Mouse (Mus musculus) myocyte (in vitro differentiated cells): Measurements from ENCODE around the gene Hhip. TPM values are rescaled to one million over a fixed set of nuclear protein-coding genes. Genes with fewer than 3 reads are reported as not detected.

ENCODE experiments used
- H3K27me3 ChIP-seq: one replicate; pipeline ENCODE4 v1.6.1; 2011; ENCODE audit not compliant: control insufficient read depth, insufficient read depth, insufficient read length
- H3K36me3 ChIP-seq: one replicate; pipeline ENCODE4 v1.6.1; 2011; ENCODE audit not compliant: control insufficient read depth, insufficient read depth
- H3K4me2 ChIP-seq: one replicate; pipeline ENCODE4 v1.6.1; 2011; ENCODE audit warnings: low read depth, control low read depth
- H3K4me3 ChIP-seq: one replicate; pipeline ENCODE4 v1.5.1; 2011; ENCODE audit warnings: mild to moderate bottlenecking, control low read depth, moderate library complexity
- H3K79me2 ChIP-seq: one replicate; pipeline ENCODE4 v1.6.1; 2011; ENCODE audit not compliant: control insufficient read depth, insufficient read depth
- H3ac ChIP-seq: one replicate; pipeline ENCODE4 v1.6.1; 2011; ENCODE audit not compliant: control insufficient read depth, insufficient read length
- CEBPB ChIP-seq: IDR thresholded peaks from 2 replicates; pipeline ENCODE4 v1.6.1; 2011; ENCODE audit warnings: mild to moderate bottlenecking, moderate library complexity; ENCODE audit not compliant: poor library complexity, insufficient read depth, severe bottlenecking
- E2F4 ChIP-seq: IDR thresholded peaks from one replicate; pipeline ENCODE4 v1.6.1; 2011; ENCODE audit warnings: mild to moderate bottlenecking, control low read depth, moderate library complexity; ENCODE audit not compliant: insufficient read depth
- MAX ChIP-seq: IDR thresholded peaks from one replicate; pipeline ENCODE4 v1.6.1; 2011; ENCODE audit warnings: low read depth, mild to moderate bottlenecking, control low read depth
- MYOD1 ChIP-seq, 3 experiments: IDR thresholded peaks; one replicate each; pipeline ENCODE4 v1.6.1; 2011; ENCODE audit warnings: control low read depth in 2 of 3, low read depth in 2 of 3, mild to moderate bottlenecking in 2 of 3, moderate library complexity in 1 of 3; ENCODE audit not compliant: insufficient read length in 2 of 3, control insufficient read depth in 1 of 3
- MYOG ChIP-seq, 3 experiments: IDR thresholded peaks; one replicate each; pipeline ENCODE4 v1.6.1; 2011; ENCODE audit warnings: control low read depth in 2 of 3, low read depth in 2 of 3, mild to moderate bottlenecking in 2 of 3; ENCODE audit not compliant: insufficient read length in 2 of 3, control insufficient read depth in 1 of 3, insufficient read depth in 1 of 3
- POLR2A ChIP-seq: IDR thresholded peaks from one replicate; pipeline ENCODE4 v1.6.1; 2011; ENCODE audit warnings: low read depth, mild to moderate bottlenecking, control low read depth, moderate library complexity; ENCODE audit not compliant: insufficient read length
- POLR2AphosphoS2 ChIP-seq: IDR thresholded peaks from one replicate; pipeline ENCODE4 v1.6.1; 2011; ENCODE audit warnings: low read depth, control low read depth; ENCODE audit not compliant: insufficient read length
- REST ChIP-seq: IDR thresholded peaks from one replicate; pipeline ENCODE4 v1.6.1; 2011; ENCODE audit warnings: mild to moderate bottlenecking, control low read depth, moderate library complexity; ENCODE audit not compliant: insufficient read depth, insufficient read length
- SRF ChIP-seq: IDR thresholded peaks from one replicate; pipeline ENCODE4 v1.6.1; 2011; ENCODE audit warnings: low read depth; ENCODE audit not compliant: control insufficient read depth, insufficient read length
- TCF12 ChIP-seq: IDR thresholded peaks from one replicate; pipeline ENCODE4 v1.6.1; 2011; ENCODE audit warnings: mild to moderate bottlenecking, control low read depth; ENCODE audit not compliant: poor library complexity, insufficient read depth, severe bottlenecking
- TCF3 ChIP-seq: IDR thresholded peaks from one replicate; pipeline ENCODE4 v1.6.1; 2011; ENCODE audit warnings: low read depth, control low read depth; ENCODE audit not compliant: insufficient read length
- USF1 ChIP-seq: IDR thresholded peaks from one replicate; pipeline ENCODE4 v1.6.1; 2011; ENCODE audit warnings: low read depth, mild to moderate bottlenecking, control low read depth, moderate library complexity
- polyA plus RNA-seq: library from polyadenylated mRNA; unstranded; fragments of >200 nt; fragmentation: generic; extraction: Trizol; gene quantifications from one replicate; pipeline ENCODE4 v1.2.1, GENCODE M21; 2012; ENCODE audit warnings: missing spikeins

The Hhip gene
- 0.92 TPM for polyA plus RNA-seq

DNA sequence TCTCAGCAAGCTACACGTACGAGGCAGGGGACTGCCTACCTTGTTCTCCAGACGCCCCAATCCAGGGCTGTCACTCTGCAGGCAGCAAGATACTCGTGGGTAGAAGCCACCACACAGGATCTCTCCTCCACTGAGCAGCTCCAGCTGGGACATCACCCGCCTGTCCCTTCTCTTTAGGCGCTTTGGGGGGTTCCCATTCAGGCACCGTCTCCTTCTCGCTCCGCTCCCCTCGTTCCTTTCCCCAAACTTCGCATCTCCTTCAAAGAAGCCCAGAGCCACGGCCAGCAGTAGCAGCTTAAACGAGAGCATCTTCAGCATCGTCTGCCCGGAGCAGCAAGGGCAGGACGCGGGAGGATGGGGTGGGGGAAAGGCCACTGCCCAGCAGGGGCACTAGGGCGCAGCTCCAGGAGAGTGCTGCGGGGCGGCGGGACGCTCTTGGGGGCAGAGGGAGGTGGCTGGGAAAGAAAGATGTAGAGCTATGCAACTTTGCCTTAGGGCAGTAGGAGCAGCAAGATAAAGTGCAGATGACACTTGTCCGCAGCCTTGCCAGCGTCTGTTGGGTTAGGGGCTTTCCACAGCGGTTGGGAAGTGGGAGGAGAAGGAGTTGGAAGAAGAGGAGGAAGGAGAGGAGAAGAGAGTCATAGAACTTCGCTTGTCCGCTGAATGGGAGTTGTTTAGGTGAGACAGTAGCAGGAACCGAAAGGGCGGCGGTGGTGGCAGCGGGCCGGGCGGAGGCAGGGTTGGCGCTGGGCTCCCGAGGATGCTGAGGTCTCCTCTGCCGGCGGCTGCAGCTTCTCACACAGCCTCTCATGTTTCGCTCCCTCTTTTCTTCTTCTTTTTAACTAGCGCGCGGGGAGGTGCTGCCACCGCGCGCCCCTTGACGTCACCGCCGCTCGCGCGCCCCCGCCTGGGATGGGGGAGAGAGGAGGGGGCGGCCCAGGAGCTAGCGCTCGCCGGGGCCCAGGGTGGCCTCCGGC, at the start of gene Hhip:
Gene Hhip (minus strand): TSS at position 809 of the 977 bp plus-strand sequence.
- peak within 1 kb of the TSS; percentile 34 for H3K4me3 ChIP-seq
- TF ChIP-seq TCF12: no peak
- no peak for TF ChIP-seq REST
- no peak for TF ChIP-seq USF1
- no peak for TF ChIP-seq POLR2A
- TF ChIP-seq MAX: no peak
- no peak for TF ChIP-seq SRF
- no peak for TF ChIP-seq TCF3
- no peak for TF ChIP-seq MYOD1 (IDR thresholded peaks at IDR 0.05; ENCODE audit: control insufficient read depth in 1 of 3, insufficient read length in 2 of 3, low read depth in 2 of 3)
- H3K36me3 ChIP-seq: no peaks in the 10 kb centered on the region
- H3K4me2 ChIP-seq: peak within 1 kb of the TSS; percentile 98
- no peaks in the 10 kb centered on the region for H3K27me3 ChIP-seq
- H3ac ChIP-seq: no peak within 1 kb of the TSS
- peaks cover 4% of the 10 kb centered on the region for H3K79me2 ChIP-seq

- H3ac ChIP-seq: no peak overlapping the region
- TF ChIP-seq TCF3 (no peak), USF1 (no peak), REST (no peak), CEBPB (no peak), SRF (no peak), MAX (no peak), MYOG (IDR thresholded peaks at IDR 0.05; ENCODE audit: control insufficient read depth in 1 of 3, insufficient read depth in 1 of 3, insufficient read length in 2 of 3, low read depth in 2 of 3) (no peak), E2F4 (no peak), POLR2AphosphoS2 (no peak), TCF12 (no peak), MYOD1 (IDR thresholded peaks at IDR 0.05; ENCODE audit: control insufficient read depth in 1 of 3, insufficient read length in 2 of 3, low read depth in 2 of 3) (no peak)
Observed at GRCm38 (mm10) chr8:80087021-80087420, 29.2 kb upstream of the Hhip start.

GRCm38 (mm10) chr8:80058193-80058592, 387 bp upstream of the Hhip start:
- Histone ChIP-seq H3K27me3 (no peaks in the 10 kb centered on the region), H3K4me3 (peak overlapping the region; percentile 34), H3K79me2 (peaks cover 4% of the 10 kb centered on the region), H3K4me2 (peak overlapping the region; percentile 27), H3ac (no peak overlapping the region), H3K36me3 (no peaks in the 10 kb centered on the region)
- TF ChIP-seq POLR2AphosphoS2: no peak
- no peak for TF ChIP-seq MYOG (IDR thresholded peaks at IDR 0.05; ENCODE audit: control insufficient read depth in 1 of 3, insufficient read depth in 1 of 3, insufficient read length in 2 of 3, low read depth in 2 of 3)
- no peak for TF ChIP-seq TCF3
- TF ChIP-seq MAX: no peak
- no peak for TF ChIP-seq MYOD1 (IDR thresholded peaks at IDR 0.05; ENCODE audit: control insufficient read depth in 1 of 3, insufficient read length in 2 of 3, low read depth in 2 of 3)
- TF ChIP-seq E2F4: no peak
- TF ChIP-seq CEBPB: no peak
- TF ChIP-seq SRF: no peak

More at GRCm38 (mm10) chr8:80087021-80087420, 29.2 kb upstream of the Hhip start:
- H3K4me3 ChIP-seq: no peak overlapping the region
- no peaks in the 10 kb centered on the region for H3K79me2 ChIP-seq
- H3K36me3 ChIP-seq: no peaks in the 10 kb centered on the region
- no peak overlapping the region for H3K4me2 ChIP-seq
- no peaks in the 10 kb centered on the region for H3K27me3 ChIP-seq

GRCm38 (mm10) chr8:80056331-80057070, 1.3 kb downstream of the Hhip start:
- Histone ChIP-seq H3K4me3 (peak overlapping the region; percentile 34), H3K79me2 (peaks cover 4% of the 10 kb centered on the region), H3ac (no peak overlapping the region), H3K36me3 (no peaks in the 10 kb centered on the region), H3K27me3 (no peaks in the 10 kb centered on the region), H3K4me2 (peak overlapping the region; percentile 98)
- TF ChIP-seq MAX (no peak), E2F4 (no peak), POLR2A (no peak), MYOG (IDR thresholded peaks at IDR 0.05; ENCODE audit: control insufficient read depth in 1 of 3, insufficient read depth in 1 of 3, insufficient read length in 2 of 3, low read depth in 2 of 3) (no peak), MYOD1 (IDR thresholded peaks at IDR 0.05; ENCODE audit: control insufficient read depth in 1 of 3, insufficient read length in 2 of 3, low read depth in 2 of 3) (no peak), CEBPB (no peak), REST (no peak), USF1 (no peak), TCF12 (no peak), TCF3 (no peak), POLR2AphosphoS2 (no peak), SRF (no peak)
